Mouse (Mus musculus) regulatory T cell (primary cell): ENCODE data around the gene Ranbp10.

ENCODE experiments used
- in situ Hi-C: fragments of 300-600 bp; cut with MboI, MseI; formaldehyde crosslinking; loops from one replicate; pipeline ENCODE4 v1.15.1; 2025; ENCODE audit warnings: high pct_unique_total_duplicates

The Ranbp10 gene

GRCm38 (mm10) chr8:105722861-105723260 is 104.3 kb downstream of the Ranbp10 start:
- in situ Hi-C loops = loop anchor here (5.0 kb wide), 1 partner anchor 59 kb away; no protein-coding TSS in a partner anchor

GRCm38 (mm10) chr8:105719637-105720036 is 107.5 kb downstream of the Ranbp10 start:
- in situ Hi-C loops = loop anchor here (5.0 kb wide), 1 partner anchor 63 kb away; no protein-coding TSS in a partner anchor
